Mouse (Mus musculus) gonadal fat pad, adult 2 months (tissue): Measurements from ENCODE around the gene 4930451I11Rik. TPM values are rescaled to one million over a fixed set of nuclear protein-coding genes. Genes with fewer than 3 reads are reported as not detected.
A peak's percentile ranks its signal among the peaks of the same experiment; 100 is the strongest.

Experiments used
- DNase-seq: peaks from one replicate; pipeline ENCODE4 v3.0.0-alpha.2; 2012; ENCODE audit warnings: low read depth
- polyA plus RNA-seq: library from polyadenylated mRNA; depleted of rRNA; stranded (reverse); fragments of >200 nt; gene quantifications from 2 replicates; pipeline ENCODE4 v1.2.3, GENCODE M21; 2012; rRNA removed

4930451I11Rik gene
- polyA plus RNA-seq = not detected in 2 replicates

GRCm38 (mm10) chr7:126831539-126831938 is at the start of gene 4930451I11Rik:
Gene 4930451I11Rik (minus strand): TSS chr7:126831639.
- no peak for DNase-seq

GRCm38 (mm10) chr7:126881040-126881439 is 49.6 kb upstream of the 4930451I11Rik start:
- no peak for DNase-seq

- DNase-seq = no peak
Measured at GRCm38 (mm10) chr7:126877239-126877638, 45.8 kb upstream of the 4930451I11Rik start.

GRCm38 (mm10) chr7:126870520-126870891 is 39.1 kb upstream of the 4930451I11Rik start:
- no peak for DNase-seq

- no peak for DNase-seq
Measured at GRCm38 (mm10) chr7:126869780-126870519, 38.5 kb upstream of the 4930451I11Rik start.

- no peak for DNase-seq
Measured at GRCm38 (mm10) chr7:126868003-126868402, 36.6 kb upstream of the 4930451I11Rik start.

- DNase-seq = no peak
Measured at GRCm38 (mm10) chr7:126867534-126867933, 36.1 kb upstream of the 4930451I11Rik start.

- no peak for DNase-seq
Measured at GRCm38 (mm10) chr7:126863791-126864190, 32.4 kb upstream of the 4930451I11Rik start.

GRCm38 (mm10) chr7:126862147-126862784 is 30.8 kb upstream of the 4930451I11Rik start, which contains the start of gene Ino80e:
Gene Ino80e (minus strand): TSS chr7:126862377.
- peak; percentile 41 for DNase-seq

GRCm38 (mm10) chr7:126861429-126862130 is 30.1 kb upstream of the 4930451I11Rik start, which contains the start of gene Hirip3:
Gene Hirip3 (plus strand): TSS chr7:126861972.
- DNase-seq = peak; percentile 49

- DNase-seq = no peak
Measured at GRCm38 (mm10) chr7:126860987-126861386, 29.5 kb upstream of the 4930451I11Rik start.

- DNase-seq = no peak
Measured at GRCm38 (mm10) chr7:126856741-126857420, 25.4 kb upstream of the 4930451I11Rik start.

GRCm38 (mm10) chr7:126855641-126856040 is 24.2 kb upstream of the 4930451I11Rik start:
- DNase-seq = no peak

GRCm38 (mm10) chr7:126853454-126853853 is 22.0 kb upstream of the 4930451I11Rik start:
- no peak for DNase-seq

- DNase-seq = no peak
Measured at GRCm38 (mm10) chr7:126851192-126851591, 19.8 kb upstream of the 4930451I11Rik start.

- DNase-seq = no peak
Measured at GRCm38 (mm10) chr7:126850161-126850560, 18.7 kb upstream of the 4930451I11Rik start.

- DNase-seq = no peak
Measured at GRCm38 (mm10) chr7:126848794-126849193, 17.4 kb upstream of the 4930451I11Rik start.

GRCm38 (mm10) chr7:126847421-126848398 is 16.3 kb upstream of the 4930451I11Rik start:
- no peak for DNase-seq

- DNase-seq = no peak
Measured at GRCm38 (mm10) chr7:126847116-126847420, 15.6 kb upstream of the 4930451I11Rik start, which contains the start of gene Doc2a. Gene Doc2a (plus strand): TSS chr7:126847416.

GRCm38 (mm10) chr7:126845516-126845915 is 14.1 kb upstream of the 4930451I11Rik start:
- DNase-seq = no peak

- DNase-seq = no peak
Measured at GRCm38 (mm10) chr7:126843276-126843675, 11.8 kb upstream of the 4930451I11Rik start.
